Mouse (Mus musculus) limb, embryonic 12.5 days (tissue): ENCODE results near the gene Mgrn1. TPM values are rescaled to one million over a fixed set of nuclear protein-coding genes. Genes with fewer than 3 reads are reported as not detected.

ENCODE experiments used
- ATAC-seq: fragments of 200-750 bp; cut with Nextera tagmentation; 2 replicates; pipeline ENCODE4 v1.8.0; 2017; ENCODE audit warnings: low read depth, moderate TSS enrichment; ENCODE audit not compliant: insufficient number of reproducible peaks, insufficient read depth, low FRiP score, low TSS enrichment
- H3K27ac ChIP-seq: fragments of 300-500 bp; sonication (generic); 2 replicates; pipeline ENCODE4 v1.5.1; 2016; ENCODE audit warnings: mild to moderate bottlenecking, moderate library complexity
- H3K27me3 ChIP-seq: fragments of 300-500 bp; sonication (generic); 2 replicates; pipeline ENCODE4 v1.6.1; 2016; ENCODE audit warnings: mild to moderate bottlenecking, moderate library complexity
- H3K36me3 ChIP-seq: fragments of 300-500 bp; sonication (generic); 2 replicates; pipeline ENCODE4 v1.6.1; 2016; ENCODE audit warnings: mild to moderate bottlenecking, moderate library complexity
- H3K4me1 ChIP-seq: fragments of 300-500 bp; sonication (generic); replicated peaks from 2 replicates; pipeline ENCODE4 v1.6.1; 2016
- H3K4me2 ChIP-seq: fragments of 300-500 bp; sonication (generic); 2 replicates; pipeline ENCODE4 v1.6.1; 2016; ENCODE audit warnings: mild to moderate bottlenecking, moderate library complexity
- H3K4me3 ChIP-seq: fragments of 300-500 bp; sonication (generic); replicated peaks from 2 replicates; pipeline ENCODE4 v1.5.1; 2016; ENCODE audit warnings: mild to moderate bottlenecking
- H3K9ac ChIP-seq: fragments of 300-500 bp; sonication (generic); replicated peaks from 2 replicates; pipeline ENCODE4 v1.6.1; 2016; ENCODE audit warnings: mild to moderate bottlenecking, moderate library complexity
- H3K9me3 ChIP-seq: fragments of 300-500 bp; sonication (generic); 2 replicates; pipeline ENCODE4 v1.6.1; 2016; ENCODE audit warnings: mild to moderate bottlenecking, moderate library complexity
- WGBS: fragments of 180-500 bp; shearing (Covaris S2); methylation state at CpG from one replicate; pipeline ENCODE4 v1.1.7; 2016; 5-methylcytosine and 5-hydroxymethylcytosine counted together
- polyA plus RNA-seq: library from polyadenylated mRNA; unstranded; fragments of >200 nt; fragmentation: Nextera tagmentation; extraction: Ambion mirVana; gene quantifications from 2 replicates; pipeline ENCODE4 v1.2.1, GENCODE M21; 2016

The Mgrn1 gene
- polyA plus RNA-seq, 1 experiment from 2014 or later: 87.5 TPM

- 56% methylated on average over 9 of the region's 9 CpGs for WGBS
- ATAC-seq: peak; percentile 60; the same call in 1 of the 2 replicates
- H3K27ac ChIP-seq: no peak overlapping the region
Measured at GRCm38 (mm10) chr16:4862863-4863483, 23.1 kb upstream of the Mgrn1 start.

GRCm38 (mm10) chr16:4863742-4864141 lies 22.3 kb upstream of the Mgrn1 start:
- peaks cover 8% of the 10 kb centered on the region for H3K4me1 ChIP-seq

More at GRCm38 (mm10) chr16:4862863-4863483, 23.1 kb upstream of the Mgrn1 start:
- H3K36me3 ChIP-seq: no peaks in the 10 kb centered on the region
- H3K4me1 ChIP-seq: peaks cover 8% of the 10 kb centered on the region
- H3K4me3 ChIP-seq: no peak overlapping the region
- no peaks in the 10 kb centered on the region for H3K27me3 ChIP-seq
- H3K4me2 ChIP-seq: no peak overlapping the region
- no peak overlapping the region for H3K9ac ChIP-seq
- H3K9me3 ChIP-seq: no peaks in the 10 kb centered on the region

GRCm38 (mm10) chr16:4866101-4866695 lies 19.9 kb upstream of the Mgrn1 start:
- H3K27ac ChIP-seq: no peak overlapping the region
- WGBS: 38% methylated on average over 7 of the region's 7 CpGs

More at GRCm38 (mm10) chr16:4863742-4864141, 22.3 kb upstream of the Mgrn1 start:
- Histone ChIP-seq H3K9ac (no peak overlapping the region), H3K4me3 (no peak overlapping the region), H3K27me3 (no peaks in the 10 kb centered on the region), H3K4me2 (no peak overlapping the region), H3K36me3 (0 out of 2 replicates have a peak, but pooled peaks cover under 1% of the 10 kb centered on the region), H3K27ac (no peak overlapping the region), H3K9me3 (no peaks in the 10 kb centered on the region)
- 82% methylated on average over 8 of the region's 8 CpGs for WGBS
- ATAC-seq: no peak

GRCm38 (mm10) chr16:4870490-4870889 lies 15.6 kb upstream of the Mgrn1 start:
- ATAC-seq: no peak
- Histone ChIP-seq H3K4me3 (no peak overlapping the region), H3K9me3 (no peaks in the 10 kb centered on the region), H3K4me2 (no peak overlapping the region), H3K36me3 (peaks cover 47% of the 10 kb centered on the region), H3K27ac (no peak overlapping the region), H3K27me3 (no peaks in the 10 kb centered on the region), H3K4me1 (peaks cover 8% of the 10 kb centered on the region), H3K9ac (no peak overlapping the region)
- 89% methylated on average over 5 of the region's 5 CpGs for WGBS

More at GRCm38 (mm10) chr16:4866101-4866695, 19.9 kb upstream of the Mgrn1 start:
- Histone ChIP-seq H3K36me3 (peaks cover 21% of the 10 kb centered on the region), H3K4me3 (no peak overlapping the region), H3K9me3 (no peaks in the 10 kb centered on the region), H3K4me1 (peaks cover 8% of the 10 kb centered on the region), H3K9ac (no peak overlapping the region), H3K4me2 (no peak overlapping the region), H3K27me3 (no peaks in the 10 kb centered on the region)
- ATAC-seq: no peak

GRCm38 (mm10) chr16:4871926-4872325 lies 14.1 kb upstream of the Mgrn1 start:
- Histone ChIP-seq H3K4me1 (no peaks in the 10 kb centered on the region; the same call in 1 of the 2 replicates), H3K27ac (no peak overlapping the region), H3K4me2 (no peak overlapping the region), H3K9ac (no peak overlapping the region), H3K27me3 (no peaks in the 10 kb centered on the region), H3K9me3 (no peaks in the 10 kb centered on the region), H3K36me3 (peaks cover 61% of the 10 kb centered on the region), H3K4me3 (no peak overlapping the region)
- ATAC-seq: no peak
- WGBS: 78% methylated on average over 2 of the region's 2 CpGs

GRCm38 (mm10) chr16:4875198-4876032 lies 10.6 kb upstream of the Mgrn1 start:
- no peak overlapping the region for H3K4me2 ChIP-seq
- peaks cover 45% of the 10 kb centered on the region for H3K36me3 ChIP-seq
- peaks cover 15% of the 10 kb centered on the region for H3K4me1 ChIP-seq
- H3K27me3 ChIP-seq: no peaks in the 10 kb centered on the region
- H3K4me3 ChIP-seq: no peak overlapping the region
- H3K9ac ChIP-seq: 0 out of 2 replicates have a peak overlapping the region, but pooled peaks have one; percentile 4
- no peaks in the 10 kb centered on the region for H3K9me3 ChIP-seq
- no peak for ATAC-seq
- H3K27ac ChIP-seq: no peak overlapping the region
- 91% methylated on average over 23 of the region's 23 CpGs for WGBS

- Histone ChIP-seq H3K36me3 (peaks cover 41% of the 10 kb centered on the region), H3K4me3 (no peak overlapping the region), H3K9me3 (no peaks in the 10 kb centered on the region), H3K27ac (no peak overlapping the region), H3K9ac (0 out of 2 replicates have a peak overlapping the region, but pooled peaks have one; percentile 4), H3K4me1 (peaks cover 15% of the 10 kb centered on the region), H3K27me3 (no peaks in the 10 kb centered on the region), H3K4me2 (no peak overlapping the region)
- ATAC-seq: no peak
- 83% methylated on average over 8 of the region's 8 CpGs for whole genome bisulfite sequencing
Measured at GRCm38 (mm10) chr16:4876033-4876680, 9.9 kb upstream of the Mgrn1 start.

- no peak for ATAC-seq
- peak overlapping the region; percentile 88; the same call in 1 of the 2 replicates for H3K4me2 ChIP-seq
- 0 out of 2 replicates have a peak overlapping the region, but pooled peaks have one; percentile 17 for H3K27ac ChIP-seq
- 87% methylated on average over 4 of the region's 4 CpGs for WGBS
- no peak overlapping the region for H3K4me3 ChIP-seq
- H3K9ac ChIP-seq: no peak overlapping the region
- H3K4me1 ChIP-seq: peaks cover 25% of the 10 kb centered on the region
- no peaks in the 10 kb centered on the region for H3K9me3 ChIP-seq
- no peaks in the 10 kb centered on the region for H3K27me3 ChIP-seq
- H3K36me3 ChIP-seq: peaks cover 41% of the 10 kb centered on the region
Measured at GRCm38 (mm10) chr16:4877195-4877594, 8.9 kb upstream of the Mgrn1 start.

- peaks cover 41% of the 10 kb centered on the region for H3K36me3 ChIP-seq
- whole genome bisulfite sequencing: 82% methylated on average over 3 of the region's 3 CpGs
- ATAC-seq: no peak
- H3K4me3 ChIP-seq: peak overlapping the region; percentile 90
- no peaks in the 10 kb centered on the region for H3K27me3 ChIP-seq
- no peaks in the 10 kb centered on the region for H3K9me3 ChIP-seq
- peak overlapping the region; percentile 99; the same call in 1 of the 2 replicates for H3K27ac ChIP-seq
- H3K4me2 ChIP-seq: peak overlapping the region; percentile 88
- H3K9ac ChIP-seq: peak overlapping the region; percentile 86
- peaks cover 25% of the 10 kb centered on the region for H3K4me1 ChIP-seq
Measured at GRCm38 (mm10) chr16:4877701-4878100, 8.3 kb upstream of the Mgrn1 start.

- 29% methylated on average over 5 of the region's 5 CpGs for WGBS
- Histone ChIP-seq H3K9ac (peak overlapping the region; percentile 86), H3K4me2 (peak overlapping the region; percentile 88), H3K9me3 (no peaks in the 10 kb centered on the region), H3K4me1 (peaks cover 25% of the 10 kb centered on the region), H3K4me3 (peak overlapping the region; percentile 90), H3K36me3 (peaks cover 36% of the 10 kb centered on the region), H3K27ac (peak overlapping the region; percentile 99), H3K27me3 (no peaks in the 10 kb centered on the region)
- no peak for ATAC-seq
Measured at GRCm38 (mm10) chr16:4878192-4878885, 7.7 kb upstream of the Mgrn1 start.
